ENCODE assay signal across 22 mouse cellular contexts in genomic region chr8:65062195-65062594, GRCm38 (mm10). TPM values are rescaled to one million over a fixed set of nuclear protein-coding genes. Genes with fewer than 3 reads are reported as not detected.
"Had no signal": no experiment of that assay in that cellular context is flagged by ENCODE, and none has a peak within 500 bp of the region (broad histone marks: within the 10 kb centered on the region; RNA-seq: fewer than 3 reads in every experiment).

No protein-coding gene starts in this region.

- H3K27ac ChIP-seq: macrophage; midbrain, embryonic 12.5 days; midbrain, embryonic 15.5 days; neural tube, embryonic 12.5 days; stomach, embryonic 15.5 days; stomach, postnatal 0 days had no signal

- H3K36me3 ChIP-seq: midbrain, embryonic 12.5 days; midbrain, embryonic 15.5 days; neural tube, embryonic 12.5 days; stomach, embryonic 15.5 days had no signal

- ATAC-seq: midbrain, embryonic 15.5 days had no signal

- H3K4me1 ChIP-seq: megakaryocyte, embryonic 14.5 days; midbrain, embryonic 12.5 days; midbrain, embryonic 15.5 days; neural tube, embryonic 12.5 days; stomach, embryonic 15.5 days had no signal

- H3K4me3 ChIP-seq: megakaryocyte, embryonic 14.5 days; midbrain, embryonic 12.5 days; midbrain, embryonic 15.5 days; neural tube, embryonic 12.5 days; stomach, embryonic 15.5 days had no signal

- H3K9me3 ChIP-seq: midbrain, embryonic 12.5 days; midbrain, embryonic 15.5 days; neural tube, embryonic 12.5 days; stomach, embryonic 15.5 days had no signal

- DNase-seq: lung, adult 18-20 months; lung, embryonic 14.5 days; lung, postnatal 10 days; lung, postnatal 36 days; right cerebral cortex, postnatal 14 days; thymus, adult 2 months; thymus, postnatal 25 days; thymus, postnatal 4 days had no signal

- H3K4me2 ChIP-seq: lung, embryonic 14.5 days; midbrain, embryonic 12.5 days; midbrain, embryonic 15.5 days; neural tube, embryonic 12.5 days; stomach, embryonic 15.5 days had no signal

- H3K27me3 ChIP-seq: megakaryocyte, embryonic 14.5 days; midbrain, embryonic 15.5 days; neural tube, embryonic 12.5 days; stomach, embryonic 15.5 days had no signal

- H3K9ac ChIP-seq: lung, embryonic 14.5 days; midbrain, embryonic 12.5 days; midbrain, embryonic 15.5 days; neural tube, embryonic 12.5 days; stomach, embryonic 15.5 days had no signal

RNA-seq across cellular contexts. Expression of gene Gm10663, which starts 12.6 kb away (rescaled TPM):
- polyA plus RNA-seq: liver, embryonic 16.5 days; lung, embryonic 14.5 days; lung, embryonic 16.5 days; macrophage; midbrain, embryonic 12.5 days; midbrain, embryonic 15.5 days; midbrain, postnatal 0 days; neural tube, embryonic 12.5 days; neural tube, embryonic 14.5 days; spleen, adult 2 months; stomach, embryonic 15.5 days; stomach, postnatal 0 days; testis, adult 2 months; thymus, adult 2 months; urinary bladder, adult 2 months had no signal

RNA-seq across cellular contexts. Expression of gene Apela, which starts 25.1 kb away (rescaled TPM):
- polyA plus RNA-seq: macrophage; spleen, adult 2 months; testis, adult 2 months had no signal

RNA-seq across cellular contexts. Expression of gene Trim60, which starts 43.8 kb away (rescaled TPM):
- polyA plus RNA-seq: liver, embryonic 16.5 days; lung, embryonic 14.5 days; lung, embryonic 16.5 days; macrophage; midbrain, embryonic 12.5 days; midbrain, embryonic 15.5 days; midbrain, postnatal 0 days; neural tube, embryonic 12.5 days; neural tube, embryonic 14.5 days; spleen, adult 2 months; stomach, embryonic 15.5 days; stomach, postnatal 0 days; thymus, adult 2 months; urinary bladder, adult 2 months had no signal

RNA-seq across cellular contexts. Expression of gene Trim61, which starts 43.9 kb away (rescaled TPM):
- polyA plus RNA-seq: liver, embryonic 16.5 days; lung, embryonic 14.5 days; lung, embryonic 16.5 days; macrophage; midbrain, embryonic 12.5 days; midbrain, embryonic 15.5 days; midbrain, postnatal 0 days; spleen, adult 2 months; stomach, embryonic 15.5 days; stomach, postnatal 0 days; testis, adult 2 months; thymus, adult 2 months; urinary bladder, adult 2 months had no signal
